Mouse (Mus musculus): Measurements from ENCODE around the gene Msl1.

The Msl1 gene

DNA sequence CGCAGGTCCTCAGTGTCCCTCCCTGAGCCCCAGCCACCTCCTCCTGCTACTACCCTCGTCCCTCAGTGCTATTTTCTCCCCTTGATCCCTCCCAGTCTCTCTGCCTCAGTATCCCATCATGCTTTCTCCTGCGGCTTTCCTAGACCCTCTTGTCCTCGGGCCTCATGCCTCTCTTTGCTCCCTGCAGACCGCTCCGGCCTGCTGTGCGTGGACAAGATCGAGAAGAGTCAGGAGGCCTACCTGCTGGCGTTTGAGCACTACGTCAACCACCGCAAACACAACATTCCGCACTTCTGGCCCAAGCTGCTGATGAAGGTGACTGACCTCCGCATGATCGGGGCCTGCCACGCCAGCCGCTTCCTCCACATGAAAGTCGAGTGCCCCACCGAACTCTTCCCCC is 31.2 kb upstream of the Msl1 start:
- DNase-seq (ENCODE audit: low spot score) = no peak

GRCm38 (mm10) chr11:98764746-98765145 is 30.6 kb upstream of the Msl1 start:
- DNase-seq (ENCODE audit: low spot score) = no peak

GRCm38 (mm10) chr11:98765421-98766309 is 29.7 kb upstream of the Msl1 start:
- no peak for DNase-seq (ENCODE audit: low spot score)

DNA sequence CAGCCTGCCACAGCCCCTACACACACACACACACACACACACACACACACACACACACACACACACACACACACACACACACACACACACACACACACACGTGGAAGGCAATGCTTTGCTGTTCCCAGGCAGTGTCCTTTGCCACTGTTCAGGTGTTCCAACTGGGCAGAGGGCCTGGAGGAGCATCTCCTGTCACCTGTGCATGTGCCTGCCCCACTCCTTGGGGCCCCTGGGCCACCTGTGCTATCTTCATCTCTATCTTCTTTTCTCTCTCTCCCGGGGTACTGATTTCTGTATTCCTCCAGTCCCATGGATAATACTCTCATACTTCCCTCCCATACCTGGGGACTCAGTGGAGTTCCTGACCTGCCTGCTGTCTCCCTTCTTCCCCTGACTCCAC is 29.0 kb upstream of the Msl1 start:
- no peak for DNase-seq (ENCODE audit: low spot score)

- DNase-seq (ENCODE audit: low spot score) = no peak
These were observed 28.5 kb upstream of the Msl1 start for GRCm38 (mm10) chr11:98766816-98767215.

DNA sequence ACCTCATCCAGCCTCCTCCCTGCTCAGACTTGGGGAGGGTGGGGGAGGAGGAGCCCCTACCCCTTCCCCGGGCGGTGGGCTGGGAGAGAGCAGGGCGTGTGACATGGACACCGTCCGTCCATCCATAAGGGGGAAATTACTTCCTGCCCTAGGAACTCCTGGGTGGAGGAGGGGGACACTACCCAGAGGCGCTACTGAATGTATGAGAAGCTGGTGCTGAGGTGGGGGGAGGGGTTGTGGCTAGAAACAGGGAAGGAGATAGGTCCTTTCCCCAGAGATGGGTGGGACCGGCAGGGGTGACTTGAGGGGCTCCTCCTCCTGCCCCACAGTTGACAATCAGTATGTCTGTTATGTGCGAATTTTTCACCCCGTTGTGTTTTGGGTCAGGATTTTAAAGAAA is 28.0 kb upstream of the Msl1 start:
- no peak for DNase-seq (ENCODE audit: low spot score)

- DNase-seq (ENCODE audit: low spot score) = no peak
These were observed 27.6 kb upstream of the Msl1 start for GRCm38 (mm10) chr11:98767713-98768112.

DNA sequence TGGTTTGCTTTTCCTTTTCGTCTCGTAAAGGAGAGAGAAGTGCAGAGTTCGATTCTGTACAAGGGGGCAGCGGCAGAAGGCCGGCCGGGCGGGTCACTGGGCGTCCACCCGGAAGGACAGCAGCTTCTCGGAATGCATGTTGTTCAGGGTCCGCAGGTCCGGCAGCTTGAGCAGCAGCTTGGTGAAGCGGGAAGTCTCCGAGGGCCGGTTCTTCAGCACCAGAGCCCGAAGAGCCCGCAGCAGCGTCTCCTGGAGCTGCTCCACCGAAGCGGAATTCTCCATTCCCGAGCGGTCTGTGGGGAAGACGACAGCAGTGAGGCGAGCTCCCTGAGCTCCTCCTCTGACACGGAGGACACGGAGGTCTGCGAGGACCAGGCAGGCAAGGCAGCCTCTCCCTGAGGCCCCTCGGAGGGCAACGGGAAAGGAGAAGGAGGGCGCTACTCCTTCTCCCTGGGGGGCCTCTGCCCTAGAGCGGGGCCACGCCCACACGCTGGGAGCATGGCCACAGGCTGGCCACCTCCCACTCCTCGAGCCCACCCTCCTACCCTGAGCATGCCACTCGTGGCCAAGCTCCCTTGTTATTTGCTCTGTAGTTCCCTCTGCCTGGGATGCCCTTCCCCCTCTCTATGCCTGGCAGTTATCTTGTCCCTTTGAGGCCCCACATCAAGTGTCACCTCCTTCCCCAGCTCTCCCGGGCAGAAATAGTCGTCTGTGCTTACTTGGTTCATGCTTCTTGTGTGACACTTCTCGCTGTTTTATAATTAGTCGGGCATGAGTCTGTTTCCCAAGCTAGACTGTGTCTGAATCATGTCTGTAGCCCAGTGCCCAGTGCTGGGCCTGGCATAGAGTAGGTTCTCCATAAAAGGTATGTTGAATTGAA is 26.9 kb upstream of the Msl1 start:
- DNase-seq (ENCODE audit: low spot score) = no peak

DNA sequence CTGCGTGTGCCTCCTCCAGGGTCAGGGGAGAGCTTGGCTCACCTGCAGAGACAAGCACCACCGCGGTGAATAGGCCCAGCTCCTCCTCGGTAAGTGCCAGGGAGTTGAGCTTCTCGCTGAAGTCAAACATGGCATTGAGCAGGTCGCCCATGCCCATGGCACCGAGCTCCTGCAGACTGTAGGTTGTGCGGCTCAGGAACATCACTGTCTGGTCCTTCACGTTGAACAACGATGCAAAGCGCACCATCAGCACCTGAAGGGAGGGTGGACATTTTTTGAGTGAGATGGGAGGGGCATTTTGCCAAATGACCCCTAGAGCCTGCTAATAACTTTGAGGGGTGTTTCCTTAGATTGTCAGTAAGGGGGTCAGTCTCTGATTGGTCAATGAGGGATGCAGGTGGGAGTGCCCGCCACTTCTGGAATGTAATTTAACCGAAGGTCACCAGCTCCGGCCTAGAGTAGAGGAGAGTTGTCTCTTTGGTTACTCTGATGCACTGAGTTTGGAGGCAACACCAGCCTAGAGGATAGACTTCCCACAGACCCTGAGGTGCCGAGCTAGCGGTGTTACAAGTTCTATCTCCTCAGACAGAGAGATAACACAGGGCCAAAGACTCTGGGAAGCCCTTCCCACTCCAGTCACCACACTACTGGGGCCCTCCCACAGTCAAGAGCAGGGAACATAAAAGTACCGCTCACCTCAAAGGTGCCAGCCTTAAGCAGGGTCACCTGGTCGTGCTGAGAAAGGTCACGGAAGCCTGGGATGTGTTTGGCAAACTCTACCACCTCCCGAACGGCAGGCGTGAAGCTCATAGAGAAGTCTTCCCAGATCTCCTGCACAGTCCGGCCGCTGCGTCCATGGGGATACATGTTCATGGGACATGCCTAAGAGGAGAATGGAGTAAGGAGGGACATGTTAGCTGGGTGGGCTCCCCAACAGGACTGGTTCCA is 26.0 kb upstream of the Msl1 start:
- DNase-seq (ENCODE audit: low spot score) = no peak

DNA sequence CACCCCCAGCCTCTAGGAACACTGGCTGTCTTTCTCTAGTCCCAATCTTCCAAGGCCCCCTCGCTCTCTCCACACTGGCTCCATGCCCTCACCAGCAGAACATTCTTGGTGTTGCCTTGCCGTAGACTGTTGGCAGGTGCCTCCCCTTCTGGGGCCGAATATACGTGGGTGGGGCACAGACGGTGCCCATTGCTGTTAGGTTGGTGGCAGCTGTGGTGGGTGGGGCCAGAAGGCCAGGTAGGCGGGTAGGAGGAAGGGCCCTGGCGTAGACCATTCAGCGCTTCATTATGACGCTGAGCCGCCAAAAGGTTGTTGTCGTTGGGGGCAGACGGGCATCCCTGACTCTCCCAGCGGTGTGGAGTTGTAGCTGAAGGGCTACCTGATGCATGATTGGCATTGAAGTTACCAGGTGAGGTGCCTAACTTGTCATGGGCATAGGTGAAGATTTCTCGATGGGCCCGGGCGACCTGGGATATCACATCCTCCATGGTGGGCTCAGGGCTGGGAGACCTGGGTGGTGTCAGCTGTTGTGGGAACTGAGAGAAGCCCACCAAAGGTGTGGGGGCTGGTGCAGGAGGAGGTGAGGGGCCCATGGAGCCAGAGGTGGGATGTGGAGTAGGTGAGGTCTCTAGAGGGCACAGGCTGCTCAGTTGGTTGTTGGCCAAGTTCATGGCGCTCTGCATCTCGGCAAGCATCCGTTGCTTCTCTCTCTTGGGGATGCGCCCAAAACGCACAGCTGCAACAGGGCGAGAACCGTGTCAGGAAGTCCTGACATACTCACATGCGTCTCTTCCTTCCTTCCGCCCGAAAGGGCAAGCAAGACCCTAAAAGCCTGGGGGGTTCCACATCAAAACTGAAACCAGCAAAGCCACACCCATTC is 25.0 kb upstream of the Msl1 start:
- DNase-seq (ENCODE audit: low spot score) = no peak

DNA sequence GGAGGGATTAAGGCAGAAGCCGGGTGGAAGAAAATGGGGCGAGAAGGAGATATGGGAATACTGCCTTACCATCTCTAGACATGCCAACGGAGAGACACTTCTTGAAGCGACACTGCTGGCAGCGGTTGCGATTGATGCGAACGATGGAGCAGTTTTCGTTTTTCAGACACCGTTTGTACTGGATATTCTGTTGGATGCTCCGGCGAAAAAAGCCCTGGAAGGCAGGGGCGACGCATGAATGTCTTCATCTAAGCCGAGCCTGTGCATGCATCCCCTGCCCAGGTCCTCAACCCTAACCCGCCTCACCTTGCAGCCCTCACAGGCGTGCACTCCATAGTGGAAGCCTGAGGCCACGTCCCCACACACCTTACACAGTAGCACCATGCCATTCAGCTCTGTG is 24.2 kb upstream of the Msl1 start:
- no peak for DNase-seq (ENCODE audit: low spot score)

- no peak for DNase-seq (ENCODE audit: low spot score)
These were observed 23.3 kb upstream of the Msl1 start for GRCm38 (mm10) chr11:98771844-98772525.

- DNase-seq (ENCODE audit: low spot score) = peak; percentile 61
These were observed 22.6 kb upstream of the Msl1 start for GRCm38 (mm10) chr11:98772667-98773171.

DNA sequence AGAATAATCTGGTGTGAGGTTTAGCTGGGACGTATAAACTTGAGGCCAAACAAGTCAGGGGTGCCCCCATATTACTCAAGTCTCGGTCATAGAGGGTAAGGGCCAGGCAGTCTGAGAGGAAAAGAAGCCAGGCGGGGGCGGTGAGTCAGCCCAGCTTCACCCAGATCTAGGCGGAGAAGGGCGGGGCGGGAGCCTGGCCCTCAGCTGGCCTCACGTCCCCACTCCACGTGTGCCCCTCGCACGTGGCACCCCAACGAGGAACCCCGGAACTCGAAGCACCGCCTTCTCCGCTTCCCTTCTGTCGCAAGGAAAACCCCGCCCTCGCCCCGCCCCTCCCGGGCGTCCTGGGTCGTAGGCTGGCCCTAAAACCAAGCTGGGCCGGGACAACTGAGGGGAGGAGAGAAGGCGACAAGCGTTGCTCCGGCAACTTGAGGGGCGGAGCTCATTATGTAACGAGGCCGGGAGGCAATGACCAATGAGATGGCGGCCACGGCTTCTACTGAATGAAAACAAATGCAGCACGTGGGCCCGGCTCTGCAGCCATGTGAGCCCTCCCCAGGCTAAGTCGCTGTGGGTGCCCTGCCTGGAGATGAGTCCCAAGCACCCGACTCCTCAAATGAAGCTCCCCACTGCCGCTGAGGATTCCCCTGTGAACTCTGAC is 21.6 kb upstream of the Msl1 start:
- DNase-seq (ENCODE audit: low spot score) = peak; percentile 99

DNA sequence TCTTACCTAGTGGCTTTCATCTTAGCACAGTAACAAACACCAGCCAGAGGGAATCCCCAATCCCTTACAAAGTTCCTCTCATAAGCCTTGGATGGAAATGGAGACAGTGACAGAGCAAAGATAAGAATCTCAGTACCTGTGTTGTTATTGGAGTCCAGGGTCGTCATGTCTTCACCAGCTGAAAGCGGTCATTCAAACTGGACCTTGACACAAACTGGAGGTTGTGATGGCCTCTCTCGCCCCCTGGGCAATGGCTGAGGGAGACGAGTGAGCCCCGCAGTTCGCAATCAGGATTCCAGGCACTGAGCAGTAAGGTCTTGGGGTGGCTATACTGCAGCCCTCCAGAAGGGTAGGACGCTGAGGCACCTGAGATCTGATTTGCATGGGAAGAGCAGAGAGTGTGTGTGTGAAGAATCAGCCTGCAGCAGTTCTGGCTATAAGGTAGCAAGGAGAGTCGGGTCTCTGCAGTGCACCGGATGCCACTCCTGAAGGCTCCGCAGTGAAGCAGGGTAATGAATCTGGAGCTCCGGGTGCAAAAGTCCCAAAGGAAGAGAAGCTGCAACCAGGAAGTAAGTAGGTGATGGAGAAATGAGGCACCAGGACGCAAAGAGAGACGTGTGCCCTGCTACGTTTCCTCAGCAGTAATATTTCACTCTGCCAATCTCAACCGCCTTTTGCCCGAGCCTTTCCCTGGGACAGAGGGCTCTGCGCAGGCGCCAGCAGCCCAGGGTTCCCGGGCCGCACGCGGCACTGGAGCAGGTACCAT is 20.6 kb upstream of the Msl1 start, which contains the start of gene Nr1d1:
Nr1d1 (minus strand) TSS at position 752 of the 766 bp plus-strand sequence.
- no peak for DNase-seq (ENCODE audit: low spot score)

DNA sequence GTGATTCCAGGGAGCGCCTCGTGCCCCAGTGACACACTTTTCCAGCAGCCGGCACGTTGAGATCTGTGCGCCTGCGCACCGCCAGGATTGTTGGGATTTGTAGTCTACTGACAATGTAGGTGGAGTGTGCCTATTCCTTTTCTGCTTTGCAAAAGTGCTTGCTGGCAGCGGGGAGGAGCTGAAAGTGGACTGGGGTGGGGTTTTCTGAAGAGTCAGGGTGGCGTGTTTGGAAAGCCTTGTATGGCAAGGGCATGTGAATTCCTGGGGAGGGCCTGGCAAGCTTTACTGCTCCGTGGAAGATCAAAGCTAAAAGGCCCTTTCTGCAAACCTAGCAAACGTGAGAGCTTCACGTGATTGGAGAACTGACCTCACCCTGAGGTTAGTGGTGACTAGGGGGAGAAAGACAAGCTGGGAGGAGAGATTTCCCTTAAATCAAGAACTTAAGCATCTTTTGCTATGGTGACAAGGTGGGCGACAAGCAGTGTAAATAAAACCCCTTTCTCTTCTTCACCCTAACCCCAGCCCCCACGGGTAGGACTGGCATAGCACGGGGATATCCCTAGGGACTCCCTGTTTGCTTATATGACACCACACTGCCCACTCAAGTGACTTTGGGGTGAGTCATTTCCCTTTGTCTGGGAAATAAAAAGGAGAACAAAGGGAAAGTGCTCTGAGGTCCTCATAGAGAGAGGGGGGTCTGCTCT is 19.8 kb upstream of the Msl1 start:
- DNase-seq (ENCODE audit: low spot score) = peak; percentile 98

- DNase-seq (ENCODE audit: low spot score) = no peak
These were observed 19.1 kb upstream of the Msl1 start for GRCm38 (mm10) chr11:98776052-98776764.
